Mouse (Mus musculus) ES-E14 (cell line): Measurements from ENCODE around the gene Nav1. TPM values are rescaled to one million over a fixed set of nuclear protein-coding genes. Genes with fewer than 3 reads are reported as not detected.

Experiments
- DNase-seq: peaks from one replicate; pipeline ENCODE4 v3.0.0-alpha.2; 2013; ENCODE audit warnings: low read depth, low spot score
- H3K27ac ChIP-seq: 2 replicates; pipeline ENCODE4 v1.5.1; 2012; ENCODE audit warnings: low read depth, mild to moderate bottlenecking, low read length, moderate library complexity, mixed read lengths; ENCODE audit not compliant: poor library complexity, insufficient read depth, severe bottlenecking
- H3K36me3 ChIP-seq: 2 replicates; pipeline ENCODE4 v1.6.1; 2012; ENCODE audit warnings: mild to moderate bottlenecking, low read length, moderate library complexity, mixed read lengths; ENCODE audit not compliant: control insufficient read depth, poor library complexity, insufficient read depth, severe bottlenecking
- H3K4me1 ChIP-seq, 2 experiments: fragments of 150-350 bp in 1 of 2; sonication (generic) in 1 of 2; 2 replicates each; pipeline ENCODE4 v1.6.1; 2012; ENCODE audit warnings: low read length in 2 of 2, mild to moderate bottlenecking in 1 of 2, mixed read lengths in 1 of 2; ENCODE audit not compliant: control insufficient read depth in 2 of 2, insufficient read depth in 2 of 2, poor library complexity in 1 of 2
- H3K4me3 ChIP-seq, 2 experiments: fragments of 150-350 bp in 1 of 2; sonication (generic) in 1 of 2; 2 replicates each; pipeline ENCODE4 v1.5.1; 2012; ENCODE audit warnings: low read length in 2 of 2, low read depth in 1 of 2, mild to moderate bottlenecking in 1 of 2, mixed read lengths in 1 of 2; ENCODE audit not compliant: insufficient read depth in 1 of 2, poor library complexity in 1 of 2, severe bottlenecking in 1 of 2
- H3K9ac ChIP-seq: 2 replicates; pipeline ENCODE4 v1.6.1; 2012; ENCODE audit warnings: low read depth, mild to moderate bottlenecking, low read length, mixed read lengths; ENCODE audit not compliant: poor library complexity, insufficient read depth, severe bottlenecking
- H3K9me3 ChIP-seq: fragments of 150-350 bp; sonication (generic); 2 replicates; pipeline ENCODE4 v1.6.1; 2012; ENCODE audit warnings: low read depth, mild to moderate bottlenecking, low read length; ENCODE audit not compliant: control insufficient read depth, insufficient read depth
- CHD2 ChIP-seq: IDR thresholded peaks from 2 replicates; pipeline ENCODE4 v1.6.1; 2014; ENCODE audit warnings: mild to moderate bottlenecking, low read depth, low read length, inconsistent platforms
- HCFC1 ChIP-seq: IDR thresholded peaks from 2 replicates; pipeline ENCODE4 v1.6.1; 2012; ENCODE audit warnings: low read length, inconsistent platforms, borderline replicate concordance; ENCODE audit not compliant: insufficient read depth
- MAFK ChIP-seq: IDR thresholded peaks from 2 replicates; pipeline ENCODE4 v1.6.1; 2014; ENCODE audit warnings: mild to moderate bottlenecking, low read depth, low read length, inconsistent platforms; ENCODE audit not compliant: insufficient read depth
- ZC3H11A ChIP-seq: IDR thresholded peaks from 2 replicates; pipeline ENCODE4 v1.6.1; 2012; ENCODE audit warnings: low read depth, mild to moderate bottlenecking, inconsistent platforms, low read length, borderline replicate concordance
- ZNF384 ChIP-seq: IDR thresholded peaks from 2 replicates; pipeline ENCODE4 v1.6.1; 2012; ENCODE audit warnings: low read depth, low read length, inconsistent platforms
- in situ Hi-C, 2 experiments: fragments of 600-800 bp; cut with MboI; formaldehyde crosslinking; loops; one replicate each; pipeline ENCODE4 v1.15.1; 2025; ENCODE audit warnings: low sequenced_read_pairs in 2 of 2, inconsistent platforms in 1 of 2; ENCODE audit not compliant: unreplicated experiment in 2 of 2
- total RNA-seq: library from RNA; depleted of rRNA; stranded (reverse); fragments of 300-350 nt; gene quantifications from 2 replicates; pipeline ENCODE4 v1.2.3, GENCODE M21; 2012

Gene Nav1
- total RNA-seq, 1 experiment = 11.4 TPM

DNA sequence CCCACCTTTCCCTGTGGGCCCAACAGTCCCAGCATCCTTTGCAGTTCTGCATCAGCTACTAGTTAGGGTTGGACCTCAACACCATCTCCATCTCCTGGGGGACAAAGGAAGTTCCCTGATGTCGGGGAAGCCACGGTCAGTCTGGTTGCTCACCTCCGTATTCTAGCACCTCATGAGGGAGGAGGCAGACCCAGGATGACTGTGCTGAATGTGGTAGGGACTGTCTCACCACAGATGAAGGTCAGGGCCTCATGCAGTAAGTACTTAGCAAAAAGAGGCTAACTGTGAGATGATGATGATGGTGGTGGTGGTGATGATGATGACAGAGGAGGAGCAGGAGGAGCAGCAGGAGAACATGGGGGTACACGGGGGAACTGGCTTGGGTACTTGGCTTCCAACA lies 73.0 kb downstream of the Nav1 start:
- Histone ChIP-seq H3K9me3 (no peaks in the 10 kb centered on the region), H3K36me3 (peaks cover 4% of the 10 kb centered on the region; the same call in 1 of the 2 replicates), H3K4me3 (no peak overlapping the region), H3K27ac (no peak overlapping the region), H3K4me1 (peaks cover 0 to 4% of the 10 kb centered on the region in 2 experiments; a peak in 1 of 4 replicates), H3K9ac (no peak overlapping the region)
- TF ChIP-seq HCFC1 (no peak), ZC3H11A (no peak), CHD2 (no peak), MAFK (no peak), ZNF384 (no peak)
- no peak for DNase-seq
- in situ Hi-C loops = no loop called here

DNA sequence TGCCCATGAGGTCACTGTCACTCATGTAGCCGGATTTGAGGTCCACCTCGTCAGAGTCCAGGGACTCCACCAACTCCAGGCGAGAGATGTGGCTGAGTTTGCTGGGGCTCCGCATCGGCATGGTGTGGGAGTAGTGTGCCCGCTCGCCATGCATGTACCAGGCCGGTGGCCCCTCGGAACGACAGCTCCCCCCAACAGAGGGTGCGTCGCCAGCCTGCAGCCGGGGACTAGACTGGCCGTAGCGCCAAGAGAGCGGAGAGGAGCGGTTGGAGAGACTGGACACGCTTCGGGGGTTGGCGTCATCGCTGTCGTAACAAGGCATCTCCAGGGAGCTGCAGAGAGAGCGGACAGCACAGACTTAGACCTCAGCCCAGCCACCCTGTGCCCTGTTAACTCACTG lies 74.7 kb downstream of the Nav1 start:
- in situ Hi-C loops = no loop called here
- no peak overlapping the region for H3K27ac ChIP-seq

DNA sequence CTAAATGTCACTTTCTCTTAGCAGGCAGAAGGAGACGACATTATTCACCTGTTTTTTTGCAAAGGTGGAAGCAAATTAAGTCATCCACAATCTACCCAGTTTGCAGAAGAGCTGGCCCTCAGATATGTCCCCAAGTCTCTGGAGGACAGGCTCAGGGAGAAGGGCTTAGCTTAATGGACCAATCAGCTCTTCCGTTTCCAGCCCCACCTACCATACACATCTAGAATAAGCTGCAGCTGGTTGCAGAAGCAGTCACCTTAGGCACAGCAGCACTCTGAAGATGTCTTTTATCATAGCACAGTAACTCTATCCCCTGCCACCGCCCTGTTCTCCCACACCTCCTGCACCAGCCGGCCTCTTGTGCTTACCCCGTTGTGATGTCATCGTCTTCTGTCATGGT lies 75.1 kb downstream of the Nav1 start:
- H3K36me3 ChIP-seq = peaks cover 5% of the 10 kb centered on the region; the same call in 1 of the 2 replicates
- peaks cover 0 to 4% of the 10 kb centered on the region in 2 experiments; a peak in 1 of 4 replicates for H3K4me1 ChIP-seq
- DNase-seq = no peak
- H3K9me3 ChIP-seq = no peaks in the 10 kb centered on the region
- no peak overlapping the region for H3K4me3 ChIP-seq
- H3K9ac ChIP-seq = no peak overlapping the region
- TF ChIP-seq CHD2 (no peak), MAFK (no peak), HCFC1 (no peak), ZNF384 (no peak), ZC3H11A (no peak)
- in situ Hi-C loops = no loop called here
- no peak overlapping the region for H3K27ac ChIP-seq

More for the DNA sequence above, 74.7 kb downstream of the Nav1 start:
- TF ChIP-seq MAFK (no peak), ZC3H11A (no peak), HCFC1 (no peak), CHD2 (no peak), ZNF384 (no peak)
- no peaks in the 10 kb centered on the region for H3K9me3 ChIP-seq
- H3K36me3 ChIP-seq = peaks cover 5% of the 10 kb centered on the region; the same call in 1 of the 2 replicates
- no peak for DNase-seq
- H3K4me1 ChIP-seq = peaks cover 0 to 4% of the 10 kb centered on the region in 2 experiments; a peak in 1 of 4 replicates
- no peak overlapping the region for H3K4me3 ChIP-seq
- no peak overlapping the region for H3K9ac ChIP-seq

DNA sequence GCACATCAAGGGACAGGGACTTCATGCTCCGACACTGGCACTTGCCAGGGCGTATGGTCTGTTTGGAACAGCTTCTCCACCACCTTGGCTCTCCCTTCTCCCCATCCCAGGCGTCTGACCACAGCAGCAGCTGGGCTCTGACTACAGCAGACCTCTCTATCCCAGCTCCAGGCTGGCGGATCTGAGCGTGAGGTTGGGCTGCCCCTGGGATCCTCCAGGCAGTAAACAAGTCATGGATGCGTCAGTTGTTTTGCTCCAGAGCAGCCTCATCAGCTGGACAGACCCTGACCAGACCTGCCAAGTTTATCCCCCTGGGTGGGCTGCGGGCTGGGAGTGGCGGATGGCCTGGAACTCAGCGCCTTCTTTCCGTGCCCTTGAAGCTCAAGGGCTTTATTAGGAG lies 76.0 kb downstream of the Nav1 start:
- Histone ChIP-seq H3K4me1 (peaks cover 0 to 4% of the 10 kb centered on the region in 2 experiments; a peak in 1 of 4 replicates), H3K4me3 (no peak overlapping the region), H3K36me3 (peaks cover 5% of the 10 kb centered on the region; the same call in 1 of the 2 replicates), H3K27ac (no peak overlapping the region), H3K9ac (no peak overlapping the region), H3K9me3 (no peaks in the 10 kb centered on the region)
- DNase-seq = no peak
- in situ Hi-C loops = no loop called here
- no peak for TF ChIP-seq ZC3H11A

DNA sequence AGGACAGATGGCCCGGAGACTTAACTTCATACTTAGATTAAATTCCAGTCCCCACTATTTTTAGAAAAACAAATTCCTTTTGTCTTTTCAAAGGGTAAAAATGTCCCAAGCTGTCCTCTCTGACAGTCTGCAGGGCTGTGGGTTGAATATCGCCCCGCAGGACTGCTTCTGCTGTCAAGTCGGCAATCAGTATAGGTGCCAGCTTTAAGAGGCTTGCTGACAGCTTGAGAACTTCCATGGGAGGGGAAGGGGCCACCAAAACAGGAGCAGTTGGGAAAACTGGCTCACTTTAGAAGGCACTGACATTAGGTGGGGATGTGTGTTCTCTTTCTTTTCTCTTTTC lies 82.6 kb downstream of the Nav1 start:
- no peak for DNase-seq
- no peak overlapping the region for H3K4me3 ChIP-seq
- no peak for TF ChIP-seq ZNF384

More for the DNA sequence above, 82.6 kb downstream of the Nav1 start:
- Histone ChIP-seq H3K9ac (no peak overlapping the region), H3K27ac (no peak overlapping the region), H3K4me1 (peaks cover 0 to 6% of the 10 kb centered on the region in 2 experiments; a peak in 2 of 4 replicates), H3K36me3 (peaks cover 2% of the 10 kb centered on the region; the same call in 1 of the 2 replicates), H3K9me3 (no peaks in the 10 kb centered on the region)
- in situ Hi-C loops = no loop called here
